Mouse (Mus musculus) hindbrain, postnatal 0 days (tissue): ENCODE results near the gene Ormdl3. TPM values are rescaled to one million over a fixed set of nuclear protein-coding genes. Genes with fewer than 3 reads are reported as not detected.

Source experiments
- ATAC-seq: fragments of 200-750 bp; cut with Nextera tagmentation; 2 replicates; pipeline ENCODE4 v1.8.0; 2017; ENCODE audit warnings: mild to moderate bottlenecking, moderate TSS enrichment, moderate library complexity
- DNase-seq: peaks from one replicate; pipeline ENCODE4 v3.0.0-alpha.2; 2015; ENCODE audit warnings: low spot score
- H3K27ac ChIP-seq: fragments of 300-500 bp; sonication (generic); 2 replicates; pipeline ENCODE4 v1.5.1; 2014; ENCODE audit warnings: mild to moderate bottlenecking
- H3K27me3 ChIP-seq: fragments of 300-500 bp; sonication (generic); 2 replicates; pipeline ENCODE4 v1.6.1; 2014; ENCODE audit warnings: low read length, mixed read lengths; ENCODE audit not compliant: insufficient read depth
- H3K36me3 ChIP-seq: fragments of 300-500 bp; sonication (generic); 2 replicates; pipeline ENCODE4 v1.6.1; 2014; ENCODE audit warnings: low read length, mixed read lengths; ENCODE audit not compliant: insufficient read depth
- H3K4me1 ChIP-seq: fragments of 300-500 bp; sonication (generic); 2 replicates; pipeline ENCODE4 v1.6.1; 2014; ENCODE audit warnings: antibody characterized with exemption, low read length, mixed read lengths; ENCODE audit not compliant: insufficient read depth
- H3K4me2 ChIP-seq: fragments of 300-500 bp; sonication (generic); 2 replicates; pipeline ENCODE4 v1.6.1; 2014; ENCODE audit warnings: low read depth, mild to moderate bottlenecking, low read length, moderate library complexity, mixed read lengths
- H3K4me3 ChIP-seq: fragments of 300-500 bp; sonication (generic); 2 replicates; pipeline ENCODE4 v1.5.1; 2014; ENCODE audit warnings: low read length
- H3K9ac ChIP-seq: fragments of 300-500 bp; sonication (generic); replicated peaks from 2 replicates; pipeline ENCODE4 v1.6.1; 2014; ENCODE audit warnings: mild to moderate bottlenecking, low read length, moderate library complexity, mixed read lengths
- H3K9me3 ChIP-seq: fragments of 300-500 bp; sonication (generic); 2 replicates; pipeline ENCODE4 v1.6.1; 2016; ENCODE audit warnings: low read length, mixed read lengths
- CTCF ChIP-seq: IDR thresholded peaks from 2 replicates; pipeline ENCODE4 v1.5.1; 2016; ENCODE audit warnings: antibody characterized with exemption, control low read depth, low read depth
- WGBS: fragments of 180-500 bp; shearing (Covaris S2); extraction: QIAGEN DNeasy Blood & Tissue Kit; methylation state at CpG from one replicate; pipeline ENCODE4 v1.1.7; 2014; 5-methylcytosine and 5-hydroxymethylcytosine counted together
- polyA plus RNA-seq: library from polyadenylated mRNA; unstranded; fragments of >200 nt; fragmentation: Nextera tagmentation; extraction: Ambion mirVana; gene quantifications from 2 replicates; pipeline ENCODE4 v1.2.1, GENCODE M21; 2015
- total RNA-seq: library from RNA; depleted of rRNA; stranded (reverse); fragments of >200 nt; gene quantifications from 2 replicates; pipeline ENCODE4 v1.2.3, GENCODE M21; 2014; rRNA removed

The Ormdl3 gene
- total and polyA plus RNA-seq, 2 experiments from 2014 or later: 100 to 103 TPM

DNA sequence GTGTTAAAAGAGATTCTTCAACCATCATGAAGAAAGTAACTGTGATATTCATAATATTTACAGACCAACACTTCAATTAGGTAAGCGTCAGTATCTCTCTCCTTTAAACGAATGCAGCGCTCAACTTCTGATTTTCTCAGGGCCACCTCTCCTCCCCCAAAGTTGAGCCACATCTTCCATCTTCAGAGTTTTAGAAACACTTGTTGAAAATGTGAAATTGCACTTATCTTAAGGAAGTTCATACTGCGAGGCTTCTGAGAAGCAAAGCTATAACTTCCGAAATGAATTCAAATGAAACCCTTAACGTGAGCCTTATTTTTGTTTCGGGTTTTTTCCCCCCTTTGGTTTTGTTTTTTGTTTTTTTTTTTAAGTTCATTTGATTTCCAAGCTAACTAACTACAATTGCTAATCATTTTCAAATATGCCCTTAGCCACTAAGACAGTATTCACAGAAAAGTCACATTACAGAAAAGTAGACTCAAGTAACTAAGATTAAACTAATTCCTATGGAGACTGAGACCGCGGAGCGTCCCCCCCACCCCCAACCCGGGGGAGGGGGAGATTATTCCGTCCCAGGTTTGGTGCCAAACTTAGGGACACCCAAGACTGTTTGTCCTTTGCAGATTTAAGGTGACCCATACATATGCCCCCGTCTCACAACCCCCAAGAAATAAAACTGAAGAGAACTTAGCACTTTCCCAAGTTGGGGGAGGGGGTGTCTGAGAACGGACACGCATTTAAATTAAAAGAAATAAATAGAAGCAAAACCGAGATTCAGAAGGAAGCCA lies 42.1 kb downstream of the Ormdl3 start:
- Histone ChIP-seq H3K4me2 (peak overlapping the region; percentile 79), H3K36me3 (no peaks in the 10 kb centered on the region), H3K4me1 (0 out of 2 replicates have a peak, but pooled peaks cover 4% of the 10 kb centered on the region), H3K27me3 (peaks cover 49% of the 10 kb centered on the region), H3K4me3 (peak overlapping the region; percentile 46), H3K9ac (no peak overlapping the region), H3K27ac (no peak overlapping the region), H3K9me3 (no peaks in the 10 kb centered on the region; the same call in 1 of the 2 replicates)
- DNase-seq: no peak
- 4% methylated on average over 16 of the region's 16 CpGs for WGBS
- no peak for ATAC-seq
- no peak for TF ChIP-seq CTCF

DNA sequence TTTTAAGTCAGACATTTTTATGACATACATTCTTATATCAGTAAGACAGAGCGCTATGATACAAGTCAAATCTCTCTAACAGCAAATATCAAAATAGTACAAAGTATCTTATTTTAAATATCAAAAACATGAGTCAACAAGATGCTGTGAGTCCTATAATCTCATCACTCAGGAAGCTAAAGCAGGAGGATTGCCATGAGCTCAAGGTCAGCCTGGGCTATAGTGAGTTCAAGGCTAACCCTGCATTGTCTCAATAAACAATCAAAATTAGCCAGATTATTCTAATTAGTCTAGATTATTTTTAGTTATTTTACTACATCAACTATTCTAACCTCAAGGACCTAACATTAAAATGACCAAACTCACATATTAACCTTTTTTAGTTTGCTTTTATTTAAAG lies 43.8 kb downstream of the Ormdl3 start:
- no peaks in the 10 kb centered on the region; the same call in 1 of the 2 replicates for H3K9me3 ChIP-seq
- 0 out of 2 replicates have a peak, but pooled peaks cover 4% of the 10 kb centered on the region for H3K4me1 ChIP-seq
- no peak overlapping the region for H3K27ac ChIP-seq
- no peaks in the 10 kb centered on the region for H3K36me3 ChIP-seq
- H3K4me3 ChIP-seq: no peak overlapping the region
- H3K4me2 ChIP-seq: no peak overlapping the region
- ATAC-seq (no peak), DNase-seq (no peak)
- TF ChIP-seq CTCF: no peak
- no peak overlapping the region for H3K9ac ChIP-seq
- 86% methylated on average over 1 of the region's 1 CpGs for WGBS
- peaks cover 44% of the 10 kb centered on the region for H3K27me3 ChIP-seq

DNA sequence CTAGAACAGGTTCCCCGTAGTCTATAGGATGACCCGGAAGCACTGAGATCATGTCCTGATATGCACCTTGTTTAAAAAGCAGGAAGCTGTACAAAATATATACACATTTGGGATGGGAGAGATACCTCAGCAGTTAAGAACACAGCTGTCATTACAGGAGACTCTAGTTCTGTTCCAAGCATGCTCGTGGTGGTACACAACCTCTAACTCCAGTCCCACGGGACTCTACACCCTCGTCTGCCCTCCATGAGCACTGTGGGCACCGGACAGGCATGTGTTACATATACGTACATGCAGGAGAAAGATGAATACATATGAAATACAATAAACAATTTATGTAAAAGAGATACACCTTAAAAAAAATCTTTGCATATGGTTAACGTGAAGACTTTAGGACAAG lies 44.6 kb downstream of the Ormdl3 start:
- WGBS: 80% methylated on average over 8 of the region's 8 CpGs
- ATAC-seq (no peak), DNase-seq (no peak)
- peaks cover 36% of the 10 kb centered on the region for H3K27me3 ChIP-seq
- no peaks in the 10 kb centered on the region for H3K36me3 ChIP-seq
- 0 out of 2 replicates have a peak, but pooled peaks cover 4% of the 10 kb centered on the region for H3K4me1 ChIP-seq
- H3K4me3 ChIP-seq: no peak overlapping the region
- no peaks in the 10 kb centered on the region; the same call in 1 of the 2 replicates for H3K9me3 ChIP-seq
- TF ChIP-seq CTCF: no peak
- H3K4me2 ChIP-seq: no peak overlapping the region
- no peak overlapping the region for H3K27ac ChIP-seq
- no peak overlapping the region for H3K9ac ChIP-seq

DNA sequence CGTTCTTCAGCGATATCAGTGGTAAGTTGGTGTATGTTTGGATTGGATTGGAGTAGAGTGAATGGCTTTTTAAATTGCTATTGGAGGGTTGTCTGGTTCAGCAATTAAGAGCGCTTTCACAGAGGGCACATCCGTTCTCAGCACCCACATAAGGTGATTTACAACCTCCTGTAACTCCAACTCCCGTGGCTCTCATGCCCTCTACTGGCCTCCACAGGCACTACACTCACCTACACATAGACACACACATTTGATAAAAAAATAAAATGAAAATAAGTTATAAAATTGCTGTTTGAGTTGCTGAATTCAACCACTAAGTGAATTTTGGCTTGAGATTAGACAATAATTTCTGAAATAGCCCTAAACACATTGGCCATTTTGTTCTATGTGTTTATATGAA lies 46.8 kb downstream of the Ormdl3 start:
- Histone ChIP-seq H3K27ac (no peak overlapping the region), H3K36me3 (no peaks in the 10 kb centered on the region), H3K9ac (no peak overlapping the region), H3K9me3 (no peaks in the 10 kb centered on the region; the same call in 1 of the 2 replicates), H3K4me3 (no peak overlapping the region), H3K27me3 (peaks cover 15% of the 10 kb centered on the region), H3K4me2 (no peak overlapping the region), H3K4me1 (no peaks in the 10 kb centered on the region)
- peak; percentile 36 for TF ChIP-seq CTCF
- WGBS: 86% methylated on average over 5 of the region's 5 CpGs
- DNase-seq (no peak), ATAC-seq (no peak)

DNA sequence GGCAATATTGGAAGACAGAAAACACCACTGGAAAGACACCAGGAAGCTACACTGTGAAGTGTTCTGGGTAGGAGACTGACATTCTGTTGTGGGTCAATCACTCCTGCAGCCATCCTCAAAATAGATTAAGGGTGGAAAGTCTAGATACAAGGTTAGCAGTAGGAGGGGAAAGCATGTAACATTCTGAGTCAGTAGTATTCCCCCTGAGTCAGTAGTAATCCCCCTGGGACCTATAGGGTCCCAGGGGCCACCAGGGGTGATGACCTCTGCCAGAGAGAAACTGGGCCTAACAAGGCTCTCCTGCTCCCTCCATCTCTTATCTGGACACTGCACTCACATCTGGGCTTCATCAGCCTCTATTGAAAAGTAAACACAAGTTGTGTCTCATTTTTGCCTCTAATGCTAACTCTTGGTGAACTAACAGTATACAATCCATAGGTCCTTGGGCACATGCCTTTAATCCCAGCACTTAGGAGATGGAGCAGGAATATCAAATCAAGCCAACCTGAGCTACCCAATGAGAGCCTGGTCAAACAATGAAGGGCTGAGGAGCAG lies 49.6 kb downstream of the Ormdl3 start:
- Histone ChIP-seq H3K9me3 (no peaks in the 10 kb centered on the region; the same call in 1 of the 2 replicates), H3K9ac (no peak overlapping the region), H3K27ac (no peak overlapping the region), H3K36me3 (no peaks in the 10 kb centered on the region), H3K4me3 (no peak overlapping the region), H3K27me3 (peaks cover 5% of the 10 kb centered on the region; the same call in 1 of the 2 replicates), H3K4me2 (no peak overlapping the region), H3K4me1 (no peaks in the 10 kb centered on the region)
- no peak for ATAC-seq
- no peak for TF ChIP-seq CTCF
- no peak for DNase-seq

Other genes starting within 250 kb of the Ormdl3 start
- gene Ppp1r1b, start 239.0 kb downstream of the Ormdl3 start, total RNA-seq: 1.3 and 3.5 TPM in 2 replicates
- 18.0 and 19.1 TPM in 2 replicates for gene Ppp1r1b, start 239.0 kb downstream of the Ormdl3 start, polyA plus RNA-seq
- 44.0 and 52.4 TPM in 2 replicates for gene Stard3, start 229.0 kb downstream of the Ormdl3 start, total RNA-seq
- gene Stard3, start 229.0 kb downstream of the Ormdl3 start, polyA plus RNA-seq: 28.4 and 31.9 TPM in 2 replicates
- 0.26 and 4.4 TPM in 2 replicates for gene Tcap, start 203.6 kb downstream of the Ormdl3 start, total RNA-seq
- gene Tcap, start 203.6 kb downstream of the Ormdl3 start, polyA plus RNA-seq: not detected in 2 replicates
- gene Pnmt, start 200.9 kb downstream of the Ormdl3 start, total RNA-seq: 1.2 and 5.4 TPM in 2 replicates
- 5.4 and 5.5 TPM in 2 replicates for gene Pnmt, start 200.9 kb downstream of the Ormdl3 start, polyA plus RNA-seq
- gene Pgap3, start 186.9 kb downstream of the Ormdl3 start, total RNA-seq: 10.6 and 12.0 TPM in 2 replicates
- 7.8 and 9.2 TPM in 2 replicates for gene Pgap3, start 186.9 kb downstream of the Ormdl3 start, polyA plus RNA-seq
- 8.0 and 11.7 TPM in 2 replicates for gene Erbb2, start 174.9 kb downstream of the Ormdl3 start, total RNA-seq
- gene Erbb2, start 174.9 kb downstream of the Ormdl3 start, polyA plus RNA-seq: 4.9 and 5.1 TPM in 2 replicates
- gene Mien1, start 148.4 kb downstream of the Ormdl3 start, total RNA-seq: 70.0 and 73.9 TPM in 2 replicates
- 259 and 264 TPM in 2 replicates for gene Mien1, start 148.4 kb downstream of the Ormdl3 start, polyA plus RNA-seq
- 1.5 and 2.7 TPM in 2 replicates for gene Grb7, start 141.0 kb downstream of the Ormdl3 start, total RNA-seq
- 1.7 and 2.0 TPM in 2 replicates for gene Grb7, start 141.0 kb downstream of the Ormdl3 start, polyA plus RNA-seq
- not detected in 2 replicates for gene Ikzf3, start 41.3 kb downstream of the Ormdl3 start, total RNA-seq
- gene Ikzf3, start 41.3 kb downstream of the Ormdl3 start, polyA plus RNA-seq: 0.18 and 0.20 TPM in 2 replicates
- gene Zpbp2, start 36.3 kb downstream of the Ormdl3 start, total RNA-seq: not detected in 2 replicates
- 0.42 and 0.45 TPM in 2 replicates for gene Zpbp2, start 36.3 kb downstream of the Ormdl3 start, polyA plus RNA-seq
- not detected in 2 replicates for gene Lrrc3c, start 10.9 kb upstream of the Ormdl3 start, total RNA-seq
- gene Lrrc3c, start 10.9 kb upstream of the Ormdl3 start, polyA plus RNA-seq: not detected in 2 replicates
- gene Gm12355, start 38.3 kb upstream of the Ormdl3 start, total RNA-seq: 0.21 TPM in 1 of 2 replicates, not detected in the other
- 0.25 and 0.33 TPM in 2 replicates for gene Gm12355, start 38.3 kb upstream of the Ormdl3 start, polyA plus RNA-seq
- gene Gsdma3, start 39.0 kb upstream of the Ormdl3 start, total RNA-seq: 0.68 TPM in 1 of 2 replicates, not detected in the other
- gene Gsdma3, start 39.0 kb upstream of the Ormdl3 start, polyA plus RNA-seq: not detected in 2 replicates
- gene Gsdma2, start 59.4 kb upstream of the Ormdl3 start, total RNA-seq: not detected in 2 replicates
- not detected in 2 replicates for gene Gsdma2, start 59.4 kb upstream of the Ormdl3 start, polyA plus RNA-seq
- not detected in 2 replicates for gene Gsdma, start 77.0 kb upstream of the Ormdl3 start, total RNA-seq
- gene Gsdma, start 77.0 kb upstream of the Ormdl3 start, polyA plus RNA-seq: 0.14 and 0.16 TPM in 2 replicates
- 131 and 143 TPM in 2 replicates for gene Psmd3, start 95.2 kb upstream of the Ormdl3 start, total RNA-seq
- gene Psmd3, start 95.2 kb upstream of the Ormdl3 start, polyA plus RNA-seq: 185 and 190 TPM in 2 replicates
- gene Csf3, start 113.9 kb upstream of the Ormdl3 start, total RNA-seq: not detected in 2 replicates
- gene Csf3, start 113.9 kb upstream of the Ormdl3 start, polyA plus RNA-seq: not detected in 2 replicates
- 63.2 and 88.6 TPM in 2 replicates for gene Med24, start 142.1 kb upstream of the Ormdl3 start, total RNA-seq
- gene Med24, start 142.1 kb upstream of the Ormdl3 start, polyA plus RNA-seq: 47.1 and 48.3 TPM in 2 replicates
- 725 and 812 TPM in 2 replicates for gene Thra, start 153.3 kb upstream of the Ormdl3 start, total RNA-seq
- gene Thra, start 153.3 kb upstream of the Ormdl3 start, polyA plus RNA-seq: 160 TPM in 2 replicates
- gene Nr1d1, start 188.0 kb upstream of the Ormdl3 start, total RNA-seq: 7.5 and 8.6 TPM in 2 replicates
- 10.2 and 13.5 TPM in 2 replicates for gene Nr1d1, start 188.0 kb upstream of the Ormdl3 start, polyA plus RNA-seq
- gene Msl1, start 208.1 kb upstream of the Ormdl3 start, total RNA-seq: 77.7 and 94.3 TPM in 2 replicates
- 25.0 and 25.4 TPM in 2 replicates for gene Msl1, start 208.1 kb upstream of the Ormdl3 start, polyA plus RNA-seq
- gene Casc3, start 217.5 kb upstream of the Ormdl3 start, total RNA-seq: 24.4 and 74.0 TPM in 2 replicates
- 35.4 and 35.7 TPM in 2 replicates for gene Casc3, start 217.5 kb upstream of the Ormdl3 start, polyA plus RNA-seq
- gene Rapgefl1, start 249.4 kb upstream of the Ormdl3 start, total RNA-seq: 29.5 and 44.1 TPM in 2 replicates
- 11.0 TPM in 2 replicates for gene Rapgefl1, start 249.4 kb upstream of the Ormdl3 start, polyA plus RNA-seq